Mouse (Mus musculus) embryonic fibroblast, embryonic 13.5 days (primary cell): Measurements from ENCODE around the gene Gm14214.

Experiments
- CTCF ChIP-seq: IDR thresholded peaks from 2 replicates; pipeline ENCODE4 v1.5.1; 2011; ENCODE audit warnings: mild to moderate bottlenecking, control low read depth, low read length, moderate library complexity, borderline replicate concordance; ENCODE audit not compliant: insufficient read depth
- POLR2A ChIP-seq: IDR thresholded peaks from 2 replicates; pipeline ENCODE4 v1.6.1; 2011; ENCODE audit warnings: low read depth, mild to moderate bottlenecking, control low read depth, low read length, moderate library complexity

GRCm38 (mm10) chr2:154791661-154792642, 22.1 kb upstream of the Gm14214 start:
- no peak for TF ChIP-seq CTCF
- TF ChIP-seq POLR2A = no peak
